Mouse (Mus musculus) kidney, adult 2 months (tissue): ENCODE results near the gene Klc3. TPM values are rescaled to one million over a fixed set of nuclear protein-coding genes. Genes with fewer than 3 reads are reported as not detected.

Experiments
- DNase-seq: peaks from one replicate; pipeline ENCODE4 v3.0.0; 2021
- H3K27ac ChIP-seq: fragments of 200-500 bp; 2 replicates; pipeline ENCODE4 v1.5.1; 2012; ENCODE audit warnings: low read depth, low read length, control low read depth, inconsistent platforms; ENCODE audit not compliant: insufficient read depth
- H3K27me3 ChIP-seq: fragments of 200-500 bp; replicated peaks from 2 replicates; pipeline ENCODE4 v1.6.1; 2012; ENCODE audit warnings: mild to moderate bottlenecking, moderate library complexity, low read length, inconsistent platforms; ENCODE audit not compliant: control insufficient read depth, insufficient read depth
- H3K36me3 ChIP-seq: fragments of 200-500 bp; 2 replicates; pipeline ENCODE4 v1.6.1; 2012; ENCODE audit warnings: mild to moderate bottlenecking, moderate library complexity, low read length, inconsistent platforms; ENCODE audit not compliant: control insufficient read depth, insufficient read depth
- H3K4me1 ChIP-seq: fragments of 200-500 bp; 2 replicates; pipeline ENCODE4 v1.6.1; 2011; ENCODE audit warnings: low read length; ENCODE audit not compliant: control insufficient read depth, insufficient read depth
- H3K4me3 ChIP-seq: fragments of 200-500 bp; 2 replicates; pipeline ENCODE4 v1.5.1; 2011; ENCODE audit warnings: mild to moderate bottlenecking, low read depth, low read length, control low read depth; ENCODE audit not compliant: insufficient read depth
- CTCF ChIP-seq: fragments of 200-500 bp; conservative IDR thresholded peaks from 2 replicates; pipeline ENCODE4 v1.5.1; 2011; ENCODE audit warnings: low read depth, mild to moderate bottlenecking, control low read depth, low read length, moderate library complexity, mixed read lengths; ENCODE audit not compliant: insufficient read depth, insufficient read length
- POLR2A ChIP-seq: fragments of 200-500 bp; IDR thresholded peaks from one replicate; pipeline ENCODE4 v1.6.1; 2011; ENCODE audit warnings: low read depth, low read length, control low read depth
- WGBS: fragments of 180-500 bp; shearing (Covaris S2); methylation state at CpG from one replicate; pipeline ENCODE4 v1.1.7; 2018; 5-methylcytosine and 5-hydroxymethylcytosine counted together
- polyA plus RNA-seq: library from polyadenylated mRNA; depleted of rRNA; stranded (reverse); fragments of >200 nt; gene quantifications from 2 replicates; pipeline ENCODE4 v1.2.3, GENCODE M21; 2012

Gene Klc3
- polyA plus RNA-seq, 1 experiment: 3.7 TPM

GRCm38 (mm10) chr7:19410766-19411344, 7.0 kb upstream of the Klc3 start:
- DNase-seq: no peak
- Histone ChIP-seq H3K36me3 (no peaks in the 10 kb centered on the region), H3K4me1 (no peaks in the 10 kb centered on the region), H3K27me3 (no peaks in the 10 kb centered on the region), H3K27ac (no peak overlapping the region), H3K4me3 (no peak overlapping the region)
- TF ChIP-seq CTCF (no peak), POLR2A (no peak)
- WGBS: 67% methylated on average over 11 of the region's 11 CpGs

DNA sequence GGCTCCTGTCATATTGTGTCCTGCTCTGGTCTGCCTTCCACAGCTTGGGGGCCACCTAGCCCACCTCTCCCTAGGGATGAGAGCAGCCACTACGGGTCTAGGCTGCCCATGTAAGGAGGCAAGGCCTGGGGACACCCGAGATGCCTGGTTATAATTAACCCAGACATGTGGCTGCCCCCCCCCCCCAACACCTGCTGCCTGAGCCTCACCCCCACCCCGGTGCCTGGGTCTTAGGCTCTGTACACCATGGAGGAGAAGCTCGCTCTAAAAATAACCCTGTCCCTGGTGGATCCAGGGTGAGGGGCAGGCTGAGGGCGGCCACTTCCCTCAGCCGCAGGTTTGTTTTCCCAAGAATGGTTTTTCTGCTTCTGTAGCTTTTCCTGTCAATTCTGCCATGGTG, 5.8 kb upstream of the Klc3 start:
- H3K27me3 ChIP-seq: no peaks in the 10 kb centered on the region
- no peak overlapping the region for H3K4me3 ChIP-seq
- no peak for TF ChIP-seq CTCF
- no peak for TF ChIP-seq POLR2A
- DNase-seq: no peak
- H3K4me1 ChIP-seq: no peaks in the 10 kb centered on the region
- no peaks in the 10 kb centered on the region for H3K36me3 ChIP-seq
- WGBS: 35% methylated on average over 6 of the region's 6 CpGs
- no peak overlapping the region for H3K27ac ChIP-seq

DNA sequence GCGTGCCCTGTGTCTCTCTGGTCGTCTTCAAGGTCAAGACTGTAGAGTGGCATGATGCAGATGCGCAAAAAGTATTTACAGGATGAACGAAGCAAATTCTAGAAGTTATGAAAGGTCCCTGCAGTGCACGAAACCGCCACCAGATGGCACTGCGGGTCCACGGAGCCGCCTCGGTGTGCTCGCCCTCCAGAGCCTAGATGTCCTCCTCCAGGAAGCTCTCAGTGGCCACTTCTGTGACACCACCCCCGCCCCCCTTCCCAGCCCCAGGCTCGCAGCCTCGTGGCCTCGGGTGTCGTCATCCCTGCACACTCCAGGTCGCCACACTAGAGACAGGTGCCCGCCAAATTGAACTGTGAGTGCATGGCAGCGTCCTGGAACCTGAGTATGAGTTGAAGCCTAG, 1.5 kb upstream of the Klc3 start:
- 3% methylated on average over 18 of the region's 19 CpGs for WGBS
- DNase-seq: peak; percentile 83
- H3K4me3 ChIP-seq: no peak overlapping the region
- no peaks in the 10 kb centered on the region for H3K27me3 ChIP-seq
- no peaks in the 10 kb centered on the region for H3K36me3 ChIP-seq
- TF ChIP-seq POLR2A: no peak
- peak; percentile 97 for TF ChIP-seq CTCF
- H3K4me1 ChIP-seq: no peaks in the 10 kb centered on the region
- no peak overlapping the region for H3K27ac ChIP-seq

DNA sequence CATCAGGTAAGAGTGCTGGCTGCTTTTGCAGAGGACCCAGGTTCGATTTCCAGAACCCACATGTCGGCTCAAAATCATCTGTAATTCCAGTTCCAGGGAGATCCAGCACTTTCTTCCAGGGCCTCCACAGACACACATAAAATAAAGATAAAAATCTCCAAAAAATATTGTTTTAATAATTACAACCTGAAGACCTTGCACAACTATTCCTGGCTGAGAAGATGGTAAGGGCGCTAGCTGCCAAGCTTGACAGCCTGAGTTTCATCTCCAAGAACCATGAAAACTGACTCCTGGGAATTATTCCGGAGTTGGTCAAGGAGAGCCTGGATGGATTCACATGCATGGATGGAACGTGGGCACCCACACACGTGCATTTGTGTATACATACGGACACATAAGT, 572 bp upstream of the Klc3 start, which contains the start of gene Ckm:
TSS of gene Ckm (plus strand) at position 301 of the 400 bp plus-strand sequence.
- no peaks in the 10 kb centered on the region for H3K36me3 ChIP-seq
- DNase-seq: no peak
- H3K27ac ChIP-seq: no peak within 1 kb of the TSS
- 52% methylated on average over 7 of the region's 7 CpGs for WGBS
- H3K27me3 ChIP-seq: no peaks in the 10 kb centered on the region
- H3K4me1 ChIP-seq: no peaks in the 10 kb centered on the region
- TF ChIP-seq POLR2A: no peak
- no peak for TF ChIP-seq CTCF
- peak within 1 kb of the TSS; percentile 50 for H3K4me3 ChIP-seq

DNA sequence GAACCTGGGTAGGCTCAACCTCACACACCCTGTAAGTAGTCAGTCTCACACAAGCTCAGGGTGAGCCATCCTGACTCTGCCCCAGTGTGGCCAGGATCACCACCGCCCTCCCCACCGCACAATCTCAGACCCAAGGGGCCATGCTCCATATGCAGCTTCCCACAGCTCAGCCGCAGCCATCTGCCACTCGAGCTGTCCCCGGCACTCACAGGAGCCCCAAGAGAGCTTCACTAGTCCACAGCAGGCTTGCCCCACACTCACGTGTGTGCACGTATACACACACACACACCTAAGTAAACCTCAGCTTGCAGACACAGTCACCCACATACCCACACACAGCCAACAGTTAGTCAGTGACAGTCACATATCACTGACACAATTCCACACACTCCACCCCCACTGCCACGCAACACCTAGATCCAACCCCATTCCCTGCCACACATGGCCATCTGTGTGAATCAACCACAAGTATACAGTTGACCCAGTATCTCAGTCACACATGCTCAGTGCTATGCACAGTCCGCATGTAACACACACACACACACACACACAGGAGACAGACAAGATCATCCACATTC, 1.3 kb downstream of the Klc3 start:
- no peak overlapping the region for H3K4me3 ChIP-seq
- 82% methylated on average over 9 of the region's 9 CpGs for WGBS
- H3K27me3 ChIP-seq: no peaks in the 10 kb centered on the region
- H3K27ac ChIP-seq: no peak overlapping the region
- H3K4me1 ChIP-seq: no peaks in the 10 kb centered on the region
- TF ChIP-seq POLR2A (no peak), CTCF (no peak)
- H3K36me3 ChIP-seq: no peaks in the 10 kb centered on the region
- DNase-seq: no peak

- Histone ChIP-seq H3K27ac (no peak overlapping the region), H3K36me3 (no peaks in the 10 kb centered on the region), H3K4me1 (no peaks in the 10 kb centered on the region), H3K27me3 (no peaks in the 10 kb centered on the region), H3K4me3 (no peak overlapping the region)
- 89% methylated on average over 4 of the region's 4 CpGs for WGBS
- DNase-seq: no peak
- TF ChIP-seq POLR2A (no peak), CTCF (no peak)
Observed at GRCm38 (mm10) chr7:19400946-19401345, 3.0 kb downstream of the Klc3 start.

DNA sequence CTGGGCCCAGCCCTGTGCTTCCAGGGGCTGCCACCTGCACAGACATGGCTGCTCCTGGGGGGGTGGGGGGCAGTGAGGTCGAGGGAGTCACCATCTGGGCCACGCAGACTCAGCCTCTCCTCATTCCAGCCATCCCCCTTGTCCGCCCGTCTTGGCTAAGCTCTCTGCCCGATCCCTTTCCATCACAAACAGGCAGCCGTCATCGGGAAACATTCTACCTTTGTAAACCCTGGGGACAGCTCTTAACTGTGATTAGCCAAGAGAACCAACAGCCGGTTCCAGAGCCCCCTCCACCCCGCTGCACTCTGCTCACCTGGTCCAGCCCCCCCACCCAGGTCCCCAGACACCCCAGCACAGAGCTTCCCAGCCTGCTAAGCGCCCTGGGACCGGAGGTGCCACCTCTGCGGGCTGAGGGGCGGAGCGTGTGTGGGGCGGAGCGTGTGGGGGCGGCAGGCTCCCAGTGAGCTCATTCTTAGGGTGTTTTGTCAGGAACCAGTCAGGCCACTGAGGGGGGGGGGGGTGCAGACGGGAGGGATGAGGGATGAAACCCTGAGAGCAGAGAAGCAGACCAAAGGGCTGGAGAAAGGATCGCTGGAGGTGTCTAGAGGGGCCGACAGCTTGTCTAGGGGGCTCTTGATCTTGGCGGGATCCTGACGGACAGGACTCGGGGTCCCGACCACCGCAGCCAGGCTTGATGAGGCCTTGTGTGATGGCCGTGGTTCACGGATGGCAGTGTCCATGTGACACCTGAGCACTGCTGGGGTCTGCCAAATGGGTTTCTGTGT, 4.2 kb downstream of the Klc3 start:
- H3K27ac ChIP-seq: no peak overlapping the region
- WGBS: 3% methylated on average over 26 of the region's 27 CpGs
- peak; percentile 59 for DNase-seq

More for the DNA sequence above, 4.2 kb downstream of the Klc3 start:
- no peaks in the 10 kb centered on the region for H3K27me3 ChIP-seq
- TF ChIP-seq POLR2A: no peak
- H3K4me1 ChIP-seq: no peaks in the 10 kb centered on the region
- peak overlapping the region; percentile 9; the same call in 1 of the 2 replicates for H3K4me3 ChIP-seq
- H3K36me3 ChIP-seq: no peaks in the 10 kb centered on the region
